Mouse (Mus musculus) intestine, postnatal 0 days (tissue): ENCODE results near the gene Mitf. TPM values are rescaled to one million over a fixed set of nuclear protein-coding genes. Genes with fewer than 3 reads are reported as not detected.

Experiments used
- ATAC-seq: fragments of 200-750 bp; cut with Nextera tagmentation; 2 replicates; pipeline ENCODE4 v1.8.0; 2017; ENCODE audit warnings: mild to moderate bottlenecking, moderate TSS enrichment, moderate library complexity
- H3K27ac ChIP-seq: fragments of 300-500 bp; sonication (generic); 2 replicates; pipeline ENCODE4 v1.5.1; 2014; ENCODE audit warnings: mild to moderate bottlenecking, low read depth, low read length, moderate library complexity
- H3K27me3 ChIP-seq: fragments of 300-500 bp; sonication (generic); replicated peaks from 2 replicates; pipeline ENCODE4 v1.6.1; 2014; ENCODE audit warnings: low read length, mixed read lengths; ENCODE audit not compliant: control insufficient read depth, insufficient read depth
- H3K36me3 ChIP-seq: fragments of 300-500 bp; sonication (generic); 2 replicates; pipeline ENCODE4 v1.6.1; 2014; ENCODE audit warnings: mild to moderate bottlenecking, moderate library complexity; ENCODE audit not compliant: control insufficient read depth, insufficient read depth
- H3K4me1 ChIP-seq: fragments of 300-500 bp; sonication (generic); replicated peaks from 2 replicates; pipeline ENCODE4 v1.6.1; 2014; ENCODE audit warnings: antibody characterized with exemption, low read length, mixed read lengths; ENCODE audit not compliant: control insufficient read depth, insufficient read depth
- H3K4me2 ChIP-seq: fragments of 300-500 bp; sonication (generic); replicated peaks from 2 replicates; pipeline ENCODE4 v1.6.1; 2014; ENCODE audit warnings: low read depth, mild to moderate bottlenecking, moderate library complexity
- H3K4me3 ChIP-seq: fragments of 300-500 bp; sonication (generic); 2 replicates; pipeline ENCODE4 v1.5.1; 2014; ENCODE audit warnings: low read depth, low read length
- H3K9ac ChIP-seq: fragments of 300-500 bp; sonication (generic); 2 replicates; pipeline ENCODE4 v1.6.1; 2014; ENCODE audit warnings: mild to moderate bottlenecking, low read depth, low read length
- H3K9me3 ChIP-seq: fragments of 300-500 bp; sonication (generic); 2 replicates; pipeline ENCODE4 v1.6.1; 2016; ENCODE audit warnings: mixed run types; ENCODE audit not compliant: control insufficient read depth
- CTCF ChIP-seq: sonication (generic); IDR thresholded peaks from 2 replicates; pipeline ENCODE4 v1.5.1; 2016; ENCODE audit warnings: low read depth, mild to moderate bottlenecking, control low read depth, antibody characterized with exemption, moderate library complexity
- WGBS: fragments of 180-500 bp; shearing (Covaris S2); extraction: QIAGEN DNeasy Blood & Tissue Kit; methylation state at CpG from one replicate; pipeline ENCODE4 v1.1.7; 2014; 5-methylcytosine and 5-hydroxymethylcytosine counted together
- polyA plus RNA-seq: library from polyadenylated mRNA; unstranded; fragments of >200 nt; fragmentation: Nextera tagmentation; extraction: Ambion mirVana; gene quantifications from 2 replicates; pipeline ENCODE4 v1.2.1, GENCODE M21; 2015

The Mitf gene
- polyA plus RNA-seq, 1 experiment from 2014 or later = 0.74 TPM

- H3K9ac ChIP-seq = no peak overlapping the region
- H3K27ac ChIP-seq = no peak overlapping the region
- no peaks in the 10 kb centered on the region for H3K36me3 ChIP-seq
- H3K27me3 ChIP-seq = no peaks in the 10 kb centered on the region
- H3K4me2 ChIP-seq = no peak overlapping the region
- H3K4me3 ChIP-seq = no peak overlapping the region
- WGBS = 80% methylated on average over 7 of the region's 7 CpGs
- TF ChIP-seq CTCF = no peak
- no peaks in the 10 kb centered on the region for H3K4me1 ChIP-seq
- no peak for ATAC-seq
- no peaks in the 10 kb centered on the region for H3K9me3 ChIP-seq
Observed at GRCm38 (mm10) chr6:97916386-97916903, 109.6 kb downstream of the Mitf start.

GRCm38 (mm10) chr6:97918051-97918450 is 111.2 kb downstream of the Mitf start:
- H3K4me1 ChIP-seq = no peaks in the 10 kb centered on the region
- H3K4me2 ChIP-seq = no peak overlapping the region
- no peaks in the 10 kb centered on the region for H3K9me3 ChIP-seq
- no peak for TF ChIP-seq CTCF
- H3K27ac ChIP-seq = no peak overlapping the region
- H3K27me3 ChIP-seq = no peaks in the 10 kb centered on the region
- 51% methylated on average over 4 of the region's 4 CpGs for WGBS
- H3K36me3 ChIP-seq = no peaks in the 10 kb centered on the region
- no peak for ATAC-seq
- H3K9ac ChIP-seq = no peak overlapping the region
- H3K4me3 ChIP-seq = no peak overlapping the region

- H3K27me3 ChIP-seq = no peaks in the 10 kb centered on the region
- no peak overlapping the region for H3K27ac ChIP-seq
- WGBS = 79% methylated on average over 7 of the region's 7 CpGs
- no peaks in the 10 kb centered on the region for H3K36me3 ChIP-seq
- H3K4me2 ChIP-seq = no peak overlapping the region
- no peak for TF ChIP-seq CTCF
- ATAC-seq = no peak
- no peaks in the 10 kb centered on the region for H3K4me1 ChIP-seq
- no peak overlapping the region for H3K9ac ChIP-seq
- H3K9me3 ChIP-seq = no peaks in the 10 kb centered on the region
- no peak overlapping the region for H3K4me3 ChIP-seq
Observed at GRCm38 (mm10) chr6:97918481-97918880, 111.6 kb downstream of the Mitf start.

DNA sequence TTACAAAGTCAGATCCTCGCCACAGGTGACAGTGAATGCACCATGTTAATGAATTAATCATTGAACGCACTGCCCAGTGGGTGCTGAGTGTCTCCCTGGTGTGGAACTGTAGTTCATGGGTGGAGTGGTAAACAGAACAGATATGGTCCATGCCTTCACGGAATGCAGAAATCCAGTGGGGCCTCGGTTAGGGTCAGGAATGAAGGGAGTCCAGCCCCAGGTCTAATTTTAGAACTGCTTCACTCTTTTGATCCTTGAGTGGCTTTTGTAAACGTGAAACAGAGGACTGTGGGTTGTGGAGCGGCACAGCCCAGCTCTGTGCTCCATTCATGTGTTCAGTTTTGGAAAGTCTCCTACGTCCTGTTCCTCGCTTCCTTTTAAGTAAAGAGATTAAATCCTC is 112.4 kb downstream of the Mitf start:
- no peak overlapping the region for H3K9ac ChIP-seq
- no peaks in the 10 kb centered on the region for H3K9me3 ChIP-seq
- H3K4me1 ChIP-seq = no peaks in the 10 kb centered on the region
- WGBS = 53% methylated on average over 8 of the region's 8 CpGs
- no peak for ATAC-seq
- H3K4me3 ChIP-seq = no peak overlapping the region
- no peak for TF ChIP-seq CTCF
- no peaks in the 10 kb centered on the region for H3K27me3 ChIP-seq
- H3K4me2 ChIP-seq = no peak overlapping the region
- H3K36me3 ChIP-seq = no peaks in the 10 kb centered on the region
- no peak overlapping the region for H3K27ac ChIP-seq

DNA sequence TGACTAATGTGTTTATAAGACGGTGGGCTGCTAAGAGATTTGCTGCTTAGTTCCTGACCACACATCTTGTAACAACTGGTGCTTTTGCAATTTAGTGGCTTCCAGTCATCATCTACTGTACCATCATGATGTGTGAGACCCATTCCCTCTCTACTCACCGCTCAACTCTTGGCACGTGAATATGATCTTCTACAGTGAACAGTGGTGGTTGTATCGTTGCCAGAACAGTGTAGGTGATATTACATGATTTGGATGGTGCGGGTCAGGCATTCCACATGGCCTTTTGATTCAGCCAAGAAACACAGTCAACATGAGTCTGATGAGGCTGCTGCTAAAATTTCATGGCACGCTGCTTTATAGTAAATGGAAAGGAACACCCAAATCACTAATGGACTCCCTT is 114.7 kb downstream of the Mitf start:
- Histone ChIP-seq H3K9ac (no peak overlapping the region), H3K4me1 (no peaks in the 10 kb centered on the region), H3K4me2 (no peak overlapping the region), H3K4me3 (no peak overlapping the region), H3K36me3 (no peaks in the 10 kb centered on the region), H3K27ac (no peak overlapping the region), H3K27me3 (no peaks in the 10 kb centered on the region), H3K9me3 (no peaks in the 10 kb centered on the region)
- no peak for TF ChIP-seq CTCF
- no peak for ATAC-seq
- WGBS = 84% methylated on average over 6 of the region's 6 CpGs

GRCm38 (mm10) chr6:97924221-97924620 is 117.4 kb downstream of the Mitf start:
- Histone ChIP-seq H3K4me2 (no peak overlapping the region), H3K4me1 (no peaks in the 10 kb centered on the region), H3K4me3 (no peak overlapping the region), H3K27ac (no peak overlapping the region), H3K9ac (no peak overlapping the region), H3K36me3 (no peaks in the 10 kb centered on the region), H3K27me3 (no peaks in the 10 kb centered on the region), H3K9me3 (no peaks in the 10 kb centered on the region)
- WGBS = 88% methylated on average over 3 of the region's 3 CpGs
- no peak for TF ChIP-seq CTCF
- no peak for ATAC-seq

DNA sequence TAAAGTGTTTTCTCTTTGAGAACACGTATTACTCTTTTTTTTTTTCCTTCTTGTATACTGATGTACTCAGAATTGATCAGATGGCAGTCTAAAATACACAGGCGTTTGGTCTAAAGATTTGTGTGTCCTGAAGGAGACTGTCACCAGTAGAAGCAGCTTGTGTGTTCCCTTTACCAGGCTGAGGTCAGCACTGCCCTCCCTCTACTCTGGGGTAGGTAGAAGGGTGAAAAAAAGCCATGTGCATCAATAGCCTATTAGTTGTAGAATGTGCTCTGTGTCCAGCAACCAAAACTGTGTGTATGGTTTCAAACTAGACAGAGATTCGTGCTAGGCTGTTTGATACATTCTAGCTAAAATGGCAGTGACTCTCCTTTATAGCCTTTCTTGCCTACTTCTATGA is 122.2 kb downstream of the Mitf start:
- Histone ChIP-seq H3K9me3 (no peaks in the 10 kb centered on the region), H3K27ac (no peak overlapping the region), H3K4me1 (no peaks in the 10 kb centered on the region), H3K27me3 (no peaks in the 10 kb centered on the region), H3K9ac (no peak overlapping the region), H3K4me2 (no peak overlapping the region), H3K4me3 (no peak overlapping the region), H3K36me3 (no peaks in the 10 kb centered on the region)
- 60% methylated on average over 3 of the region's 3 CpGs for WGBS
- no peak for ATAC-seq
- TF ChIP-seq CTCF = no peak
